Mouse (Mus musculus) gastrocnemius, postnatal 14 days (tissue): Measurements from ENCODE around the gene Fam71e1. TPM values are rescaled to one million over a fixed set of nuclear protein-coding genes. Genes with fewer than 3 reads are reported as not detected.

Source experiments
- DNase-seq: peaks from one replicate; pipeline ENCODE4 v3.0.0; 2021; ENCODE audit warnings: mixed read lengths
- intact Hi-C: fragments of 180-260 bp; cut with DNase I; formaldehyde crosslinking; loops from one replicate; pipeline ENCODE4 v1.15.1; 2025; ENCODE audit warnings: low total_unique reads
- microRNA-seq, 2 experiments: library from miRNA; unstranded; fragments of <30 nt; microRNA quantifications; one replicate each; pipeline ENCODE4 v1.2.0; 2021
- total RNA-seq, 2 experiments: library from RNA; stranded (reverse); gene quantifications; 2 replicates each; pipeline ENCODE4 v1.2.3; 2021

Gene Fam71e1
- total RNA-seq, 2 experiments from 2014 or later: 3.8 to 4.7 TPM

DNA sequence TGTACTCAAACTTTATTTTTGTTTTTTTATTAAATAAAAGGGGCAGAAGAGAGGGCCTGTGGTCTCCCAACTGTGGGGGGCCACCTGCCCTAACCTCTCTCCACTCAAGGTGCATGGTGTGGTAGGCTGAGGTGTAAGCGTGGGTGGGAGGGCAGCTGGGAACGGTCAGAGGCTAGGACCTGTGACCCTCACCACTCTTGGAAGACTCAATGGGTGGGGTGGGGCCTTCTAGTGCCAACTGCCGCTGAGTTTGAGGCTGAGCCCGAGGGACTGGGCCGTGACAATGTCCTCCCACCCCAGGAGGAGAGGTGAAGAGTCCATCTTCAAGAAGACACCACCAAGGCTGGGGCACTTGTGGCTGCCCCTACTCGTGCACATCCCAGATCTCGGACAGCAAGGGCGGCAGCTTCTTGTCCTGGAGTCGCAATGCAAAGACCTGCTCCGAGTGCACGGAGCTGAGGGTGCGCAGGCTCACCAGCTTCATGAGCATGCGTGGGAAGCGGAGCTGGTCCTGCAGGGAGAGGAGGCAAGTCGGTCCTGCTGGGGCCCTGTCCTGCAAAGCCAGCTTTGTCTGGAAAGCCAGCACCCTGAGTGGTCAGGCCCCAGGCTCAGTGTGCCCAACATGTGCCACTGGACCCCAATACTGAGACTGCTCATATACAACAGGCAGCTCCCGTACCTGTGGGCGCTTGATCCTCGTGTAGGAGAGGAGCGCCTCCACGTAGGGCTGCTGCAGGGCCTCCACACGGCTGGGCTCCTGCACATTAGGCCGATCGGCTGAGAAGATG, 53.4 kb downstream of the Fam71e1 start:
- intact Hi-C loops: loop anchor here (5.0 kb wide), 1 partner anchor 48 kb away; no protein-coding TSS in a partner anchor
- no peak for DNase-seq

DNA sequence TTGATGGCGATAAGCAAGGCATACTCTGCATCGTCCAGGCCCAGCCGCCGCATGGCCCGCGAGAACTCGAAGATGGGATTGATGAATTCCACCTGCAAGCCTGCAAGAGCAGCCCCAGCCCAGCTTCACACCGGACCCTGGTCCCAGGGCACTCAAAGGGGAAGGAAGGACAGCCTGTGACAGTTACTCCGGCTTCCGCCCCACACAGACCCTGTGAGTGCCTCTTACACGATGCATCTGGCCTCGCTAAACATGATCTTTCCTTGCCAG, 54.0 kb downstream of the Fam71e1 start:
- intact Hi-C loops: loop anchor here (5.0 kb wide), 1 partner anchor 48 kb away; no protein-coding TSS in a partner anchor
- DNase-seq: no peak

Small RNA genes within 50 kb of the gene (microRNA-seq; reads per million reads assigned to microRNA genes)
- gene Mir7052: 0.64 to 1.0 reads per million in 2 experiments
- gene Mir7053: 0 to 0.50 reads per million in 2 experiments

Other genes starting within 250 kb of the Fam71e1 start
- under 1 TPM; 0.21 to 0.33 TPM for gene 1700028J19Rik, start 249.9 kb upstream of the Fam71e1 start, total RNA-seq
- gene 2410002F23Rik, start 249.9 kb upstream of the Fam71e1 start, total RNA-seq: 10 to 100 TPM; 14.2 to 16.2 TPM
- not detected for gene Acp4, start 239.2 kb upstream of the Fam71e1 start, total RNA-seq
- not detected for gene Gm15517, start 235.1 kb upstream of the Fam71e1 start, total RNA-seq
- 1 to 10 TPM; 4.2 to 5.6 TPM for gene Clec11a, start 189.7 kb upstream of the Fam71e1 start, total RNA-seq
- gene Shank1, start 186.3 kb upstream of the Fam71e1 start, total RNA-seq: under 1 TPM; 0.73 to 0.80 TPM
- under 1 TPM; 0.35 to 0.49 TPM for gene Syt3, start 112.5 kb upstream of the Fam71e1 start, total RNA-seq
- gene 1700008O03Rik, start 110.8 kb upstream of the Fam71e1 start, total RNA-seq: not detected
- gene Lrrc4b, start 67.6 kb upstream of the Fam71e1 start, total RNA-seq: 1 to 10 TPM in 1 of 2 experiments, under 1 TPM in 1; 0.51 to 1.3 TPM
- not detected for gene Aspdh, start 31.2 kb upstream of the Fam71e1 start, total RNA-seq
- gene Josd2, start 28.6 kb upstream of the Fam71e1 start, total RNA-seq: 10 to 100 TPM; 60.2 to 73.5 TPM
- gene Emc10, start 52 bp upstream of the Fam71e1 start, total RNA-seq: 10 to 100 TPM; 44.1 to 48.8 TPM
- 1,000 to 10,000 TPM; 3,999 to 4,490 TPM for gene Mybpc2, start 28.1 kb downstream of the Fam71e1 start, total RNA-seq
- gene Spib, start 35.5 kb downstream of the Fam71e1 start, total RNA-seq: under 1 TPM; 0.16 to 0.18 TPM
- gene Pold1, start 52.3 kb downstream of the Fam71e1 start, total RNA-seq: 1 to 10 TPM; 7.0 to 7.8 TPM
- 10 to 100 TPM; 28.0 to 28.2 TPM for gene Nr1h2, start 57.4 kb downstream of the Fam71e1 start, total RNA-seq
- not detected for gene Napsa, start 75.8 kb downstream of the Fam71e1 start, total RNA-seq
- 1 to 10 TPM; 2.9 to 3.1 TPM for gene Kcnc3, start 94.1 kb downstream of the Fam71e1 start, total RNA-seq
- 10 to 100 TPM; 20.6 to 24.4 TPM for gene Myh14, start 174.3 kb downstream of the Fam71e1 start, total RNA-seq
- not detected for gene Izumo2, start 212.2 kb downstream of the Fam71e1 start, total RNA-seq